Mouse (Mus musculus) CH12.LX (cell line): ENCODE measurements around the gene Cep112. TPM values are rescaled to one million over a fixed set of nuclear protein-coding genes. Genes with fewer than 3 reads are reported as not detected.

Experiments used
- DNase-seq: peaks from one replicate; pipeline ENCODE4 v3.0.0-alpha.2; 2013; ENCODE audit errors: extremely low read depth
- H3K27ac ChIP-seq: 2 replicates; pipeline ENCODE4 v1.5.1; 2012; ENCODE audit warnings: low read depth, mild to moderate bottlenecking, control low read depth, moderate library complexity; ENCODE audit not compliant: insufficient read depth
- H3K27me3 ChIP-seq: replicated peaks from 2 replicates; pipeline ENCODE3; 2012; ENCODE audit warnings: inconsistent platforms
- H3K36me3 ChIP-seq, 2 experiments: replicated peaks in 1 of 2; 2 replicates each; pipeline versions ENCODE3 to v1.6.1; 2012; ENCODE audit warnings: inconsistent platforms in 1 of 2, low read length in 1 of 2, mild to moderate bottlenecking in 1 of 2, mixed read lengths in 1 of 2, moderate library complexity in 1 of 2; ENCODE audit not compliant: control insufficient read depth in 1 of 2, insufficient read depth in 1 of 2
- H3K4me1 ChIP-seq, 2 experiments: 2 replicates each; pipeline ENCODE4 v1.6.1; 2012; ENCODE audit warnings: inconsistent platforms in 1 of 2, moderate library complexity in 1 of 2; ENCODE audit not compliant: insufficient read depth in 2 of 2, control insufficient read depth in 1 of 2
- H3K4me2 ChIP-seq: 2 replicates; pipeline ENCODE4 v1.6.1; 2012; ENCODE audit warnings: low read depth, mild to moderate bottlenecking, control low read depth; ENCODE audit not compliant: poor library complexity, insufficient read depth, severe bottlenecking
- H3K4me3 ChIP-seq, 3 experiments: fragments of 150-350 bp in 1 of 3; sonication (generic) in 1 of 3; replicated peaks in 1 of 3; 2 replicates each; pipeline versions ENCODE3 to v1.5.1; 2011 to 2012; ENCODE audit warnings: low read depth in 2 of 3, low read length in 2 of 3, mild to moderate bottlenecking in 2 of 3, moderate library complexity in 2 of 3, control low read depth in 1 of 3, improper control_type of control experiment in 1 of 3, inconsistent platforms in 1 of 3, mixed read lengths in 1 of 3; ENCODE audit not compliant: poor library complexity in 1 of 3
- H3K79me2 ChIP-seq: replicated peaks from 2 replicates; pipeline ENCODE4 v1.6.1; 2012; ENCODE audit warnings: mild to moderate bottlenecking, moderate library complexity; ENCODE audit not compliant: control insufficient read depth, poor library complexity, insufficient read depth, severe bottlenecking; ENCODE audit errors: extremely low read depth
- H3K9ac ChIP-seq: 2 replicates; pipeline ENCODE4 v1.6.1; 2012; ENCODE audit warnings: low read depth, mild to moderate bottlenecking, control low read depth, moderate library complexity; ENCODE audit not compliant: insufficient read depth
- H3K9me3 ChIP-seq: replicated peaks from 2 replicates; pipeline ENCODE3; 2012; ENCODE audit warnings: low read length, inconsistent platforms, mixed read lengths
- BHLHE40 ChIP-seq: IDR thresholded peaks from 2 replicates; pipeline ENCODE4 v1.6.1; 2011; ENCODE audit warnings: mild to moderate bottlenecking, low read depth, low read length, improper control_type of control experiment
- ELF1 ChIP-seq: IDR thresholded peaks from 2 replicates; pipeline ENCODE4 v1.6.1; 2014; ENCODE audit warnings: low read depth, mild to moderate bottlenecking, inconsistent platforms, low read length, improper control_type of control experiment
- EP300 ChIP-seq: IDR thresholded peaks from 2 replicates; pipeline ENCODE4 v1.6.1; 2011; ENCODE audit warnings: low read length, improper control_type of control experiment
- ETS1 ChIP-seq: conservative IDR thresholded peaks from 2 replicates; pipeline ENCODE4 v1.6.1; 2012; ENCODE audit warnings: low read depth, mild to moderate bottlenecking, inconsistent platforms, low read length, improper control_type of control experiment, moderate library complexity
- GABPA ChIP-seq: IDR thresholded peaks from 2 replicates; pipeline ENCODE4 v1.6.1; 2012; ENCODE audit warnings: low read depth, low read length, improper control_type of control experiment, inconsistent platforms; ENCODE audit not compliant: insufficient replicate concordance
- JUN ChIP-seq: IDR thresholded peaks from 2 replicates; pipeline ENCODE4 v1.6.1; 2011; ENCODE audit warnings: low read depth, mild to moderate bottlenecking, low read length, improper control_type of control experiment, moderate library complexity; ENCODE audit not compliant: insufficient read depth
- MAX ChIP-seq: IDR thresholded peaks from 2 replicates; pipeline ENCODE4 v1.6.1; 2011; ENCODE audit warnings: low read length, improper control_type of control experiment
- MAZ ChIP-seq: IDR thresholded peaks from 2 replicates; pipeline ENCODE4 v1.6.1; 2012; ENCODE audit warnings: low read depth, mild to moderate bottlenecking, inconsistent platforms, low read length, improper control_type of control experiment, moderate library complexity
- MXI1 ChIP-seq: IDR thresholded peaks from 2 replicates; pipeline ENCODE4 v1.6.1; 2011; ENCODE audit warnings: mild to moderate bottlenecking, low read depth, low read length, improper control_type of control experiment
- MYC ChIP-seq: IDR thresholded peaks from 2 replicates; pipeline ENCODE4 v1.6.1; 2011; ENCODE audit warnings: low read depth, mild to moderate bottlenecking, improper control_type of control experiment, low read length
- POLR2A ChIP-seq: IDR thresholded peaks from 2 replicates; pipeline ENCODE4 v1.6.1; 2011; ENCODE audit warnings: low read depth, mild to moderate bottlenecking, improper control_type of control experiment, low read length
- RAD21 ChIP-seq: IDR thresholded peaks from 2 replicates; pipeline ENCODE4 v1.6.1; 2011; ENCODE audit warnings: low read depth, mild to moderate bottlenecking, low read length, improper control_type of control experiment, moderate library complexity
- RCOR1 ChIP-seq: conservative IDR thresholded peaks from 2 replicates; pipeline ENCODE4 v1.6.1; 2012; ENCODE audit warnings: low read depth, mild to moderate bottlenecking, inconsistent platforms, low read length, improper control_type of control experiment
- UBTF ChIP-seq: IDR thresholded peaks from 2 replicates; pipeline ENCODE4 v1.6.1; 2012; ENCODE audit warnings: low read depth, mild to moderate bottlenecking, inconsistent platforms, low read length, improper control_type of control experiment, moderate library complexity
- ZNF384 ChIP-seq: IDR thresholded peaks from 2 replicates; pipeline ENCODE4 v1.6.1; 2012; ENCODE audit warnings: low read depth, low read length, improper control_type of control experiment, inconsistent platforms
- dilution Hi-C: fragments of 300-500 bp; cut with MboI; formaldehyde crosslinking; loops from 2 replicates; pipeline ENCODE4 v1.14.3; 2020; ENCODE audit warnings: low sequenced_read_pairs; ENCODE audit not compliant: extremely low pct_unique_long_range_greater_than_20kb, extremely low pct_ligation_motif_present
- in situ Hi-C: fragments of 300-500 bp; cut with MboI; formaldehyde crosslinking; loops from 3 replicates; pipeline ENCODE4 v1.14.3; 2019; ENCODE audit warnings: low sequenced_read_pairs, low pct_ligation_motif_present, low pct_unique_long_range_greater_than_20kb, mixed read lengths
- polyA plus RNA-seq: library from polyadenylated mRNA; unstranded; fragments of >175 nt; gene quantifications from 2 replicates; pipeline ENCODE4 v1.2.1, GENCODE M21; 2012; ENCODE audit warnings: low read depth; ENCODE audit not compliant: insufficient read length
- total RNA-seq, 2 experiments: library from RNA; depleted of rRNA; stranded (reverse); fragments of 300-350 nt in 1 of 2; fragments of >200 nt in 1 of 2; gene quantifications; 2 replicates each; pipeline ENCODE4 v1.2.3; 2012 to 2014

Gene Cep112
- total and polyA plus RNA-seq, 3 experiments: 0.93 to 1.4 (median 1.3) TPM

DNA sequence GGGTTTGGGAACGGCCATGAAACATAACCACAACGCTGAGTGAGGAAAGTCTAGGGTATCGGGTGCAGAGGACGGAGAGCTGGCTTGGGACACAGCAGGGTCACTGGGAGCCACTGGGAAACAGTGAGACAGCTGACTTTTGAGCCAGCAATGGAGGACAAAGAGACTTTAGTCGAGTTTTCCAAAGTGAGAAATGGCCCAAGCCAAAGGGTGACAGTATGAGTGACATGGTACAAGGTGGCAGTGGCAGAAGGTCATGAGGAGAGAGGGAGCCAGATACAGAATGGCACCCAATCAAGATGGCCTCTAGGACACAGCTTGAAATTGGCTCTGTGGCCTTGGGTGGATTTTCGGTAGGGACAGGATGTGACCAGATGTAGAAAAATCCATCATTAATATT, 433.9 kb downstream of the Cep112 start:
- no peak for TF ChIP-seq POLR2A
- no peak for TF ChIP-seq GABPA
- TF ChIP-seq MAZ: no peak
- no peak for TF ChIP-seq ELF1
- TF ChIP-seq EP300: no peak
- Histone ChIP-seq H3K79me2 (no peaks in the 10 kb centered on the region), H3K36me3 (no peaks in the 10 kb centered on the region), H3K9me3 (peaks cover 6% of the 10 kb centered on the region), H3K4me3 (no peak overlapping the region), H3K27me3 (no peaks in the 10 kb centered on the region), H3K4me1 (peaks cover 4 to 39% of the 10 kb centered on the region in 2 experiments; a peak in 3 of 4 replicates), H3K27ac (no peak overlapping the region), H3K4me2 (no peak overlapping the region), H3K9ac (no peak overlapping the region)
- DNase-seq: no peak
- dilution Hi-C loops: no loop called here
- in situ Hi-C loops: no loop called here

GRCm38 (mm10) chr11:108862360-108862759, 437.4 kb downstream of the Cep112 start:
- H3K36me3 ChIP-seq: no peaks in the 10 kb centered on the region
- no peak for DNase-seq
- dilution Hi-C loops (no loop called here), in situ Hi-C loops (no loop called here)
- no peaks in the 10 kb centered on the region for H3K27me3 ChIP-seq
- H3K4me1 ChIP-seq: peaks cover 4 to 49% of the 10 kb centered on the region in 2 experiments; a peak in 3 of 4 replicates
- no peak overlapping the region for H3K27ac ChIP-seq
- H3K79me2 ChIP-seq: no peaks in the 10 kb centered on the region
- no peak overlapping the region for H3K4me3 ChIP-seq
- H3K9me3 ChIP-seq: peaks cover 4% of the 10 kb centered on the region
- H3K9ac ChIP-seq: no peak overlapping the region
- no peak overlapping the region for H3K4me2 ChIP-seq
- TF ChIP-seq JUN (no peak), ETS1 (no peak), MYC (no peak), MXI1 (no peak), UBTF (no peak), RCOR1 (no peak), BHLHE40 (no peak), ELF1 (no peak)
- TF ChIP-seq, all 38 proteins: peak for 0

- Histone ChIP-seq H3K79me2 (no peaks in the 10 kb centered on the region), H3K27me3 (no peaks in the 10 kb centered on the region), H3K9me3 (peaks cover 4% of the 10 kb centered on the region), H3K4me1 (peaks cover 2 to 55% of the 10 kb centered on the region in 2 experiments; a peak in 3 of 4 replicates)
- no peak for TF ChIP-seq MAX
- TF ChIP-seq MXI1: no peak
- no peak for TF ChIP-seq ZNF384
- no peak for TF ChIP-seq RAD21
- TF ChIP-seq, all 38 proteins: peak for 0
- Histone ChIP-seq H3K4me3 (no peak overlapping the region), H3K27ac (no peak overlapping the region), H3K4me2 (no peak overlapping the region), H3K36me3 (no peaks in the 10 kb centered on the region), H3K9ac (no peak overlapping the region)
- dilution Hi-C loops: no loop called here
- no peak for DNase-seq
- in situ Hi-C loops: no loop called here
These were observed 440.8 kb downstream of the Cep112 start for GRCm38 (mm10) chr11:108865746-108866145.
